Comparison of ENCODE assay signal across 10 mouse cellular contexts in genomic region chr7:44247971-44248370, GRCm38 (mm10). TPM values are rescaled to one million over a fixed set of nuclear protein-coding genes. Genes with fewer than 3 reads are reported as not detected.
DNase-seq lines count a peak whose midpoint lies in the region; ATAC-seq and TF ChIP-seq lines count a peak whose summit lies in the region.
"Had no signal": no experiment of that assay in that cellular context is flagged by ENCODE, and none has a peak within 500 bp of the region (broad histone marks: within the 10 kb centered on the region; RNA-seq: fewer than 3 reads in every experiment).

No protein-coding gene starts in this region.

- intact Hi-C loops in heart, postnatal 14 days (cut with DNase I), result no loop called here

- DNase-seq in heart, postnatal 0 days (ENCODE audit: low spot score), result no peak
- DNase-seq in heart, postnatal 14 days, result no peak
- DNase-seq in midbrain, postnatal 0 days (ENCODE audit: low spot score), result no peak
- DNase-seq in urinary bladder, postnatal 36 days (ENCODE audit: low spot score in 2 of 2), result no peak
- no peak for DNase-seq in T-cell, adult 2 months (ENCODE audit: low spot score)
- DNase-seq in retina, embryonic 14.5 days (ENCODE audit: low spot score), result no peak
- DNase-seq: gastrocnemius, postnatal 14 days had no signal

- no peak overlapping the region for H3K9ac ChIP-seq in heart, postnatal 0 days (replicated peaks; ENCODE audit: low read depth, low read length)
- peak overlapping the region; percentile 83; the same call in 1 of the 2 replicates for H3K9ac ChIP-seq in embryonic facial prominence, embryonic 12.5 days
- H3K9ac ChIP-seq in intestine, embryonic 15.5 days, result no peak overlapping the region
- peak overlapping the region; percentile 100; the same call in 1 of the 2 replicates for H3K9ac ChIP-seq in midbrain, postnatal 0 days (replicated peaks; ENCODE audit: low read length, poor library complexity, severe bottlenecking)

- ATAC-seq in heart, postnatal 0 days (ENCODE audit: insufficient read depth, low read depth), result no peak
- no peak for ATAC-seq in embryonic facial prominence, embryonic 12.5 days (ENCODE audit: insufficient number of reproducible peaks, insufficient read depth, low FRiP score, low TSS enrichment)
- ATAC-seq in intestine, embryonic 15.5 days, result no peak
- no peak for ATAC-seq in midbrain, postnatal 0 days (ENCODE audit: low FRiP score)

- WGBS in heart, postnatal 0 days, result 86% methylated on average over 2 of the region's 2 CpGs
- 91% methylated on average over 2 of the region's 2 CpGs for WGBS in embryonic facial prominence, embryonic 12.5 days
- 91% methylated on average over 2 of the region's 2 CpGs for WGBS in intestine, embryonic 15.5 days
- WGBS in midbrain, postnatal 0 days, result 99% methylated on average over 2 of the region's 2 CpGs

- no peak overlapping the region for H3K27ac ChIP-seq in heart, postnatal 0 days (ENCODE audit: low read depth)
- H3K27ac ChIP-seq in embryonic facial prominence, embryonic 12.5 days, result no peak overlapping the region
- H3K27ac ChIP-seq in intestine, embryonic 15.5 days, result no peak overlapping the region
- 0 out of 2 replicates have a peak overlapping the region, but pooled peaks have one; percentile 38 for H3K27ac ChIP-seq in midbrain, postnatal 0 days (ENCODE audit: low read depth, low read length)

- peaks cover 41% of the 10 kb centered on the region for H3K36me3 ChIP-seq in heart, postnatal 0 days (replicated peaks; ENCODE audit: control insufficient read depth, insufficient read depth, low read length)
- peaks cover 46% of the 10 kb centered on the region for H3K36me3 ChIP-seq in embryonic facial prominence, embryonic 12.5 days
- peaks cover 31% of the 10 kb centered on the region for H3K36me3 ChIP-seq in intestine, embryonic 15.5 days
- H3K36me3 ChIP-seq in midbrain, postnatal 0 days (ENCODE audit: insufficient read depth, low read length), result peaks cover 26% of the 10 kb centered on the region

- no peaks in the 10 kb centered on the region for H3K9me3 ChIP-seq in heart, postnatal 0 days (replicated peaks; ENCODE audit: control insufficient read depth, low read length)
- no peaks in the 10 kb centered on the region for H3K9me3 ChIP-seq in embryonic facial prominence, embryonic 12.5 days
- no peaks in the 10 kb centered on the region for H3K9me3 ChIP-seq in intestine, embryonic 15.5 days
- no peaks in the 10 kb centered on the region for H3K9me3 ChIP-seq in midbrain, postnatal 0 days (ENCODE audit: low read length)

- peaks cover 12% of the 10 kb centered on the region for H3K4me1 ChIP-seq in heart, postnatal 0 days (ENCODE audit: control insufficient read depth, insufficient read depth)
- H3K4me1 ChIP-seq in embryonic facial prominence, embryonic 12.5 days, result peaks cover 21% of the 10 kb centered on the region
- H3K4me1 ChIP-seq in intestine, embryonic 15.5 days (replicated peaks), result peaks cover 14% of the 10 kb centered on the region
- H3K4me1 ChIP-seq in midbrain, postnatal 0 days (ENCODE audit: insufficient read depth, low read length), result peaks cover 7% of the 10 kb centered on the region; the same call in 1 of the 2 replicates

- H3K4me2 ChIP-seq in heart, postnatal 0 days (ENCODE audit: low read depth, low read length), result peak overlapping the region; percentile 88
- H3K4me2 ChIP-seq in embryonic facial prominence, embryonic 12.5 days (replicated peaks), result peak overlapping the region; percentile 76
- H3K4me2 ChIP-seq in intestine, embryonic 15.5 days (replicated peaks), result peak overlapping the region; percentile 70
- peak overlapping the region; percentile 86 for H3K4me2 ChIP-seq in midbrain, postnatal 0 days (ENCODE audit: low read depth, low read length, poor library complexity, severe bottlenecking)

- H3K27me3 ChIP-seq in heart, postnatal 0 days (ENCODE audit: control insufficient read depth, insufficient read depth, low read length), result no peaks in the 10 kb centered on the region
- no peaks in the 10 kb centered on the region for H3K27me3 ChIP-seq in embryonic facial prominence, embryonic 12.5 days
- H3K27me3 ChIP-seq in intestine, embryonic 15.5 days (replicated peaks), result no peaks in the 10 kb centered on the region
- H3K27me3 ChIP-seq in midbrain, postnatal 0 days (ENCODE audit: insufficient read depth, low read length), result no peaks in the 10 kb centered on the region

- TF ChIP-seq EP300 in heart, postnatal 0 days (IDR thresholded peaks at IDR 0.05; ENCODE audit: low read depth), result no peak

- H3K4me3 ChIP-seq in heart, postnatal 0 days (ENCODE audit: low read depth, low read length), result peak overlapping the region; percentile 72; the same call in 1 of the 2 replicates
- H3K4me3 ChIP-seq in embryonic facial prominence, embryonic 12.5 days, result peak overlapping the region; percentile 85
- peak overlapping the region; percentile 74 for H3K4me3 ChIP-seq in intestine, embryonic 15.5 days (replicated peaks)
- H3K4me3 ChIP-seq in midbrain, postnatal 0 days (ENCODE audit: low read depth, low read length), result peak overlapping the region; percentile 83

- no peak for TF ChIP-seq CTCF in heart, postnatal 0 days (IDR thresholded peaks at IDR 0.05; ENCODE audit: low read depth)
- no peak for TF ChIP-seq CTCF in midbrain, postnatal 0 days (IDR thresholded peaks at IDR 0.05)

RNA-seq across cellular contexts. Expression of gene 2410002F23Rik, which starts 1.4 kb away (rescaled TPM):
- total RNA-seq in heart, postnatal 0 days (2014; rRNA removed; ENCODE audit: low replicate concordance), result 127 and 130 TPM in 2 replicates
- polyA plus RNA-seq in heart, postnatal 0 days (2015; fragmentation: Nextera tagmentation; extraction: Ambion mirVana), result 38.1 and 53.1 TPM in 2 replicates
- 10 to 100 TPM; 18.2 to 18.8 TPM for total RNA-seq in heart, postnatal 14 days (2021)
- polyA plus RNA-seq in embryonic facial prominence, embryonic 12.5 days (2016; fragmentation: Nextera tagmentation; extraction: Ambion mirVana), result 208 and 212 TPM in 2 replicates
- polyA plus RNA-seq in intestine, embryonic 15.5 days (2015; fragmentation: Nextera tagmentation; extraction: Ambion mirVana), result 124 and 127 TPM in 2 replicates
- 329 and 379 TPM in 2 replicates for total RNA-seq in midbrain, postnatal 0 days (2014; rRNA removed)
- polyA plus RNA-seq in midbrain, postnatal 0 days (2015; fragmentation: Nextera tagmentation; extraction: Ambion mirVana), result 279 and 286 TPM in 2 replicates

RNA-seq across cellular contexts. Expression of gene 1700028J19Rik, which starts 1.5 kb away (rescaled TPM):
- total RNA-seq in heart, postnatal 0 days (2014; rRNA removed; ENCODE audit: low replicate concordance), result 0.15 and 0.31 TPM in 2 replicates
- polyA plus RNA-seq in heart, postnatal 0 days (2015; fragmentation: Nextera tagmentation; extraction: Ambion mirVana), result 1.2 and 1.3 TPM in 2 replicates
- under 1 TPM; 0.29 to 0.56 TPM for total RNA-seq in heart, postnatal 14 days (2021)
- 0.58 and 0.84 TPM in 2 replicates for polyA plus RNA-seq in embryonic facial prominence, embryonic 12.5 days (2016; fragmentation: Nextera tagmentation; extraction: Ambion mirVana)
- 1.3 and 1.6 TPM in 2 replicates for polyA plus RNA-seq in intestine, embryonic 15.5 days (2015; fragmentation: Nextera tagmentation; extraction: Ambion mirVana)
- total RNA-seq in midbrain, postnatal 0 days (2014; rRNA removed), result 0.38 and 0.88 TPM in 2 replicates
- 1.6 and 2.2 TPM in 2 replicates for polyA plus RNA-seq in midbrain, postnatal 0 days (2015; fragmentation: Nextera tagmentation; extraction: Ambion mirVana)

RNA-seq across cellular contexts. Expression of gene Acp4, which starts 9.2 kb away (rescaled TPM):
- total RNA-seq in heart, postnatal 0 days (2014; rRNA removed; ENCODE audit: low replicate concordance), result not detected in 2 replicates
- not detected in 2 replicates for polyA plus RNA-seq in heart, postnatal 0 days (2015; fragmentation: Nextera tagmentation; extraction: Ambion mirVana)
- total RNA-seq in heart, postnatal 14 days (2021), result not detected
- 0.10 TPM in 1 of 2 replicates, not detected in the other for polyA plus RNA-seq in embryonic facial prominence, embryonic 12.5 days (2016; fragmentation: Nextera tagmentation; extraction: Ambion mirVana)
- polyA plus RNA-seq in intestine, embryonic 15.5 days (2015; fragmentation: Nextera tagmentation; extraction: Ambion mirVana), result not detected in 2 replicates
- not detected in 2 replicates for total RNA-seq in midbrain, postnatal 0 days (2014; rRNA removed)
- polyA plus RNA-seq in midbrain, postnatal 0 days (2015; fragmentation: Nextera tagmentation; extraction: Ambion mirVana), result not detected in 2 replicates
- total RNA-seq: gastrocnemius, postnatal 14 days; left cerebral cortex, postnatal 10 days had no signal

RNA-seq across cellular contexts. Expression of gene Gm36864, which starts 12.0 kb away (rescaled TPM):
- not detected in 2 replicates for total RNA-seq in heart, postnatal 0 days (2014; rRNA removed; ENCODE audit: low replicate concordance)
- polyA plus RNA-seq in heart, postnatal 0 days (2015; fragmentation: Nextera tagmentation; extraction: Ambion mirVana), result not detected in 2 replicates
- not detected for total RNA-seq in heart, postnatal 14 days (2021)
- 0.15 TPM in 1 of 2 replicates, not detected in the other for polyA plus RNA-seq in embryonic facial prominence, embryonic 12.5 days (2016; fragmentation: Nextera tagmentation; extraction: Ambion mirVana)
- not detected in 2 replicates for polyA plus RNA-seq in intestine, embryonic 15.5 days (2015; fragmentation: Nextera tagmentation; extraction: Ambion mirVana)
- total RNA-seq in midbrain, postnatal 0 days (2014; rRNA removed), result not detected in 2 replicates
- polyA plus RNA-seq in midbrain, postnatal 0 days (2015; fragmentation: Nextera tagmentation; extraction: Ambion mirVana), result not detected in 2 replicates
- total RNA-seq: gastrocnemius, postnatal 14 days; left cerebral cortex, postnatal 10 days had no signal

RNA-seq across cellular contexts. Expression of gene Gm15517, which starts 13.3 kb away (rescaled TPM):
- not detected in 2 replicates for total RNA-seq in heart, postnatal 0 days (2014; rRNA removed; ENCODE audit: low replicate concordance)
- polyA plus RNA-seq in heart, postnatal 0 days (2015; fragmentation: Nextera tagmentation; extraction: Ambion mirVana), result not detected in 2 replicates
- total RNA-seq in heart, postnatal 14 days (2021), result not detected
- polyA plus RNA-seq in embryonic facial prominence, embryonic 12.5 days (2016; fragmentation: Nextera tagmentation; extraction: Ambion mirVana), result not detected in 2 replicates
- not detected in 2 replicates for polyA plus RNA-seq in intestine, embryonic 15.5 days (2015; fragmentation: Nextera tagmentation; extraction: Ambion mirVana)
- not detected in 2 replicates for total RNA-seq in midbrain, postnatal 0 days (2014; rRNA removed)
- polyA plus RNA-seq in midbrain, postnatal 0 days (2015; fragmentation: Nextera tagmentation; extraction: Ambion mirVana), result not detected in 2 replicates
- total RNA-seq: gastrocnemius, postnatal 14 days; left cerebral cortex, postnatal 10 days had no signal

Comparison
In these comparisons a context has a peak if more than half of its experiments do, and no peak if none do; other contexts are left out.
1. H3K9ac ChIP-seq: peak in embryonic facial prominence, embryonic 12.5 days (single experiment) and midbrain, postnatal 0 days (single experiment); none in heart, postnatal 0 days (single experiment) and intestine, embryonic 15.5 days (single experiment).
2. Peak in every context shown above with its lines, with median percentiles within 50 percentile points of each other: H3K4me2 ChIP-seq and H3K4me3 ChIP-seq.